Mouse (Mus musculus) hindbrain, postnatal 0 days (tissue): ENCODE measurements around the gene Tnip1. TPM values are rescaled to one million over a fixed set of nuclear protein-coding genes. Genes with fewer than 3 reads are reported as not detected.
A peak's percentile ranks its signal among the peaks of the same experiment; 100 is the strongest.

ENCODE experiments used
- ATAC-seq: fragments of 200-750 bp; cut with Nextera tagmentation; 2 replicates; pipeline ENCODE4 v1.8.0; 2017; ENCODE audit warnings: mild to moderate bottlenecking, moderate TSS enrichment, moderate library complexity
- DNase-seq: peaks from one replicate; pipeline ENCODE4 v3.0.0-alpha.2; 2015; ENCODE audit warnings: low spot score
- H3K27ac ChIP-seq: fragments of 300-500 bp; sonication (generic); 2 replicates; pipeline ENCODE4 v1.5.1; 2014; ENCODE audit warnings: mild to moderate bottlenecking
- H3K27me3 ChIP-seq: fragments of 300-500 bp; sonication (generic); 2 replicates; pipeline ENCODE4 v1.6.1; 2014; ENCODE audit warnings: low read length, mixed read lengths; ENCODE audit not compliant: insufficient read depth
- H3K36me3 ChIP-seq: fragments of 300-500 bp; sonication (generic); 2 replicates; pipeline ENCODE4 v1.6.1; 2014; ENCODE audit warnings: low read length, mixed read lengths; ENCODE audit not compliant: insufficient read depth
- H3K4me1 ChIP-seq: fragments of 300-500 bp; sonication (generic); 2 replicates; pipeline ENCODE4 v1.6.1; 2014; ENCODE audit warnings: antibody characterized with exemption, low read length, mixed read lengths; ENCODE audit not compliant: insufficient read depth
- H3K4me2 ChIP-seq: fragments of 300-500 bp; sonication (generic); 2 replicates; pipeline ENCODE4 v1.6.1; 2014; ENCODE audit warnings: low read depth, mild to moderate bottlenecking, low read length, moderate library complexity, mixed read lengths
- H3K4me3 ChIP-seq: fragments of 300-500 bp; sonication (generic); 2 replicates; pipeline ENCODE4 v1.5.1; 2014; ENCODE audit warnings: low read length
- H3K9ac ChIP-seq: fragments of 300-500 bp; sonication (generic); replicated peaks from 2 replicates; pipeline ENCODE4 v1.6.1; 2014; ENCODE audit warnings: mild to moderate bottlenecking, low read length, moderate library complexity, mixed read lengths
- H3K9me3 ChIP-seq: fragments of 300-500 bp; sonication (generic); 2 replicates; pipeline ENCODE4 v1.6.1; 2016; ENCODE audit warnings: low read length, mixed read lengths
- CTCF ChIP-seq: IDR thresholded peaks from 2 replicates; pipeline ENCODE4 v1.5.1; 2016; ENCODE audit warnings: antibody characterized with exemption, control low read depth, low read depth
- WGBS: fragments of 180-500 bp; shearing (Covaris S2); extraction: QIAGEN DNeasy Blood & Tissue Kit; methylation state at CpG from one replicate; pipeline ENCODE4 v1.1.7; 2014; 5-methylcytosine and 5-hydroxymethylcytosine counted together
- polyA plus RNA-seq: library from polyadenylated mRNA; unstranded; fragments of >200 nt; fragmentation: Nextera tagmentation; extraction: Ambion mirVana; gene quantifications from 2 replicates; pipeline ENCODE4 v1.2.1, GENCODE M21; 2015
- total RNA-seq: library from RNA; depleted of rRNA; stranded (reverse); fragments of >200 nt; gene quantifications from 2 replicates; pipeline ENCODE4 v1.2.3, GENCODE M21; 2014

Gene Tnip1
- total and polyA plus RNA-seq, 2 experiments from 2014 or later, result 16.7 to 17.1 TPM

DNA sequence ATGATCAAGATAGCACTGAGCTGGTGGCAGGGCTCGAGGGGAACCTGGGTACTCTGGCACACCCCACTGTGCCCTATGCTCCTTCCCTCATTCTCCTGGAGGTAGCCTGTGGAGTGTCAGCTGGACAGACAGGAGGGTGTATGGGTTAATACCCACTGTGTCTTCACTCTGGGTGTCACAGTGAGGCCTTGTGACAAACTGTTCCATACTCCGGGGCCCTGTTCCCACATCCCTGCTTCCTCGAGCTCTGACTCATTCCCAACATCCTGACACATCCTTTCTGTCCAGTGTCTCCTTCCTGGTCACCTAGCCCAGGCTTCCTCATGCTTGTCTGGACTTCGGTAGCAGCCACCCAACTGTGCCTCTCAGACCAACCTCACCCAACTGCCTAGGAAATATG is 56.3 kb downstream of the Tnip1 start:
- 81% methylated on average over 4 of the region's 4 CpGs for WGBS
- Histone ChIP-seq H3K9me3 (no peaks in the 10 kb centered on the region), H3K27me3 (no peaks in the 10 kb centered on the region), H3K9ac (no peak overlapping the region), H3K4me1 (peaks cover 5% of the 10 kb centered on the region), H3K4me2 (no peak overlapping the region), H3K27ac (no peak overlapping the region), H3K4me3 (no peak overlapping the region), H3K36me3 (peaks cover 6% of the 10 kb centered on the region; the same call in 1 of the 2 replicates)
- TF ChIP-seq CTCF, result no peak
- ATAC-seq, result no peak
- no peak for DNase-seq

DNA sequence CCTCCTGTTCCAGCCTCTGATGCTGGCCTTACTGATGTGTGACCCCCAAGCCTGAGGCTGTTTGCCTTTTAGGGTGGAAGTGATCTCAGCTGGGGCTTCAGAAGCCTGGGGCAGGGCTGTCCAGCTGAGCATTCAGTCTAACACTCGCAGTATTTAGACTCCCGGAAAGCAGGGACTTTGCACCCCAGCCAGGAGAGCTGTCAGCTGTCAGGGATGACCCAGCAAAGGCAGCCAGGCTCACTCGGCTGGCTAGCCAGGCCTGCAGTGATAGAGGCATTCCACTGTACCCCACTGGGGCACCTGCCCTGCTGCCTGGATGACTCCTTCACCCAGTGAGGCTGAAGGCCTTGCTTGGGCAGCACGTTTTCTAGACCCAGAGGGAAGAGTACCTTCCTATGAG is 56.8 kb downstream of the Tnip1 start:
- TF ChIP-seq CTCF, result no peak
- DNase-seq (no peak), ATAC-seq (no peak)
- H3K27ac ChIP-seq, result no peak overlapping the region
- H3K4me1 ChIP-seq, result peaks cover 5% of the 10 kb centered on the region
- WGBS, result 49% methylated on average over 4 of the region's 4 CpGs
- H3K4me3 ChIP-seq, result no peak overlapping the region
- no peak overlapping the region for H3K4me2 ChIP-seq
- H3K9me3 ChIP-seq, result no peaks in the 10 kb centered on the region
- no peaks in the 10 kb centered on the region for H3K27me3 ChIP-seq
- 0 out of 2 replicates have a peak, but pooled peaks cover 6% of the 10 kb centered on the region for H3K36me3 ChIP-seq
- H3K9ac ChIP-seq, result no peak overlapping the region

DNA sequence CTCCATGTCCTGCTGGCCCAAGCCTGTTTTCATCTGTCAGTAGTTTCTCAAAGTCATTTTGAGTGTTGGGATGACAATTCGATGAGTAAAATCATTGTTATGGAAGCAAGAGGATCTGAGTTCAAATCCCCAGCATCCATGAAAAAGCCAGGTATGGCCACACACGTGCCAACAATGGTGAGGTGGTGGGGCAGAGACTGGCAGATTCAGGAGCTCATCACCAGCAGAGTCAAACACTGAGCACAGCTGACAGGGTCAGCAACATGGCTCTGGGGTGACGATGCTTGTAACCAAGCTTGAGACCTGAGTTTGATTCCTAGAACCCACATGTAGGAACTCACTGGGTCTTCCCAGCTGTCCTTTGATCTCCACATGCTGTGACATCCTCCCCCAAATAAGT is 57.6 kb downstream of the Tnip1 start:
- ATAC-seq, result no peak
- 64% methylated on average over 3 of the region's 3 CpGs for WGBS

DNA sequence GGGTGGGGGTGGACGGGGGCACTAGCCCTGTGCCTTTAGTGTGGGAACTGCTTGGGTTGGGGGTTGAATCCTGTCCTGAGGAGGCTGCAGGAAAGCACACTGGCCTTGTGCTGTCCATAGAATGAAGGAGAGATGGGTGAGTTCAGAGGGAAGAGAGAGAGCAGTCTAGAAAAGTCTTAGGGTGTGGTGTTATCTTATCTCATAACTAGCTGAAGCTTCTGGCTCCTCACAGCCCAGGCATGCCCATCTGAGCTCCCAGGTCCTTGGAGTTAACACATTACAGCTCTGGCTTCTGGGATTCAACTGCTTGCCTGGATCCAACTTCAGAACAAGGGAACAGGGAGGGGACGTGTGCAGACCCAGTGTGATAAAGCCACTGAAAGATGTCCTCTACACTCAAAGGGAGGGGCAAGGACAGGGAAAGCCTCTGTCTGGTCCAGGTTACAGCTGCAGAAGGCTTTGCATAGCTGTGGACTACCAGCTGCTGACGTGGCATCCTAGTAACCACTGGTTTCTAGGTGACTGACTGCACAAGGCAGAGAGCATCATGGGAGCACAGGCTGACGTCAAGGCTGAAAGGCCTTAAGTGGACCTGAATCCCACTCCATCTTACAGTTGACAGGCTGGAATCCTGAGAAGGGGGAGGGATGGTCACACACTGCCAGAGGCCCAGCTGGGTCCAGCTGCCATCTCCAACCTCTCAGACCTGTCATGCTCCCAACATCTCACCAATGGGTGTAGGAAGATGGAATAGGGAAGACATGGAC is 58.6 kb downstream of the Tnip1 start:
- H3K4me1 ChIP-seq, result peaks cover 5% of the 10 kb centered on the region
- H3K9ac ChIP-seq, result no peak overlapping the region
- no peak for TF ChIP-seq CTCF
- peak; percentile 57 for DNase-seq
- H3K4me3 ChIP-seq, result no peak overlapping the region
- 51% methylated on average over 4 of the region's 4 CpGs for WGBS
- peak; percentile 81 for ATAC-seq
- no peak overlapping the region for H3K27ac ChIP-seq
- H3K9me3 ChIP-seq, result no peaks in the 10 kb centered on the region
- H3K4me2 ChIP-seq, result no peak overlapping the region
- H3K27me3 ChIP-seq, result no peaks in the 10 kb centered on the region
- no peaks in the 10 kb centered on the region for H3K36me3 ChIP-seq

More for the DNA sequence above, 57.6 kb downstream of the Tnip1 start:
- no peak overlapping the region for H3K27ac ChIP-seq
- no peaks in the 10 kb centered on the region for H3K36me3 ChIP-seq
- peaks cover 5% of the 10 kb centered on the region for H3K4me1 ChIP-seq
- H3K9ac ChIP-seq, result no peak overlapping the region
- H3K4me3 ChIP-seq, result no peak overlapping the region
- no peaks in the 10 kb centered on the region for H3K9me3 ChIP-seq
- no peak for TF ChIP-seq CTCF
- no peak for DNase-seq
- H3K4me2 ChIP-seq, result no peak overlapping the region
- no peaks in the 10 kb centered on the region for H3K27me3 ChIP-seq

DNA sequence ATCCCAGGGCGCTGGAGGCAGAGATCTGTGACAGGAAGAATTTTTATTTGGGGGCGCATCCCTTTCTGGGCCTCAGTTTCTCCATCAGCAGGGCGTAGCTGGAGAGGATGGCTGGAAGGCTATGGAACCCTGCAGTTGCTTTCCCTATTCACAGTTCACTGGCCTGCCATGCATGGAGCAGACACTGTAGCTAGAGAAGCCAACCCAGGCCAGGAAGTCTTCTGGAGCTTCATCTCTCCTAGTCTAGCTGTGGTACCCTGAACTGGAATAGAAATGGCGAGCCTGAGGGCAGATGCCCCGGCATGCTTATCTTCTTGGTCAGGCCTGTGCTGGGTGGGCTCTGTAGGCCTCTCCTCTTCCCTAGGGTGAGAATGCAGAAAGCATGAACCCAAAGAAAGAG is 59.4 kb downstream of the Tnip1 start:
- DNase-seq (no peak), ATAC-seq (no peak)
- WGBS, result 82% methylated on average over 5 of the region's 5 CpGs
- H3K27ac ChIP-seq, result no peak overlapping the region
- H3K27me3 ChIP-seq, result no peaks in the 10 kb centered on the region
- H3K9me3 ChIP-seq, result no peaks in the 10 kb centered on the region
- peaks cover 5% of the 10 kb centered on the region for H3K4me1 ChIP-seq
- peak overlapping the region; percentile 50 for H3K4me3 ChIP-seq
- TF ChIP-seq CTCF, result no peak
- no peaks in the 10 kb centered on the region for H3K36me3 ChIP-seq
- peak overlapping the region; percentile 40 for H3K9ac ChIP-seq
- H3K4me2 ChIP-seq, result peak overlapping the region; percentile 92

DNA sequence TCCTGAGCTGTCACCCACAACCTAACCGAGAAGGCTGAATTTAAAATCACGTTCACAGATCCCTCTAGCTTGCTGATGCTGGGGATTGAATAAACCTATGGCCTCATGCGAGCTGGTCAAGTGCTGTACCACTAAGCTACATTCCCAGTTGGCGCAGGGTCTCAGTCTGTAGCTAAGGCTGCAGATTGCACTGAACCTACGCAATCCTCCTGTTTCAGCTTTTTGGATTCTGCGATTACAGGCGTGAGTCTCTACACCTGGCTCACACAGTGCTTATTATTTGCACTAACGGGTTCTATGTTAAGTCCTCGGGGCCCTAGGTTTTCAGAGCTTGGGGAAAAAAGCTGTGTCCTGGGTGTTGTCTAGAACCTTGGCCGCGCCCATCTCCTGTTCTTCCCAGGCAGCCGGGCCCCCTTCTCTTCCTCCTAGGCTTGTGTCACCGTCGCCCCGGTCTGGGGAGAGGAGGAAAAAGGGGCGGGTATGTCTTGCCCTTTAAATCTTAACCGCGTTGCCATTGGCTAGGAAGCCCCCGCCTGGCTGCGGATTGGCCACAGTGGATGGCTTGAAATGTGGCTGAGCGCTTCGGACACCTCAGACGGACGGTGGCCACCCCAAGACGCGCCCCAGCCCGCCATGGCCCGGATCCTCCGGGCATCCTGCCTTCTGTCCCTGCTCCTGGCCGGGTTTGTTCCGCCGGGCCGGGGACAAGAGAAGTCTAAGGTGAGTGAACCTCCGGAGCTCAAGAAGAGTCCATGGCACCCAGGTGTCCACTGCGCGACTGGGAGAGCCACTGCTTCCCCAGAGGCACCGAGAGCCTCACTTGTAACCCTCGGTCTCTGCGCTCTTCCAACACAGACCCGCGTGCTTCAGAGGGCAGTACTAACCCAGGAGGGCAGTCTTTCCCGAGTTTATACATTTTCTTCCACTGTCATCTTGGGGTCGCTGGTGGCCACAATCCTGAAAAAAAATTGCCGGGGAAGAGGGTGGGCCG is 60.1 kb downstream of the Tnip1 start, which contains the start of gene Gpx3:
TSS of gene Gpx3 (plus strand) at position 121 of the 991 bp plus-strand sequence.
- ATAC-seq (peak; percentile 92), DNase-seq (peak; percentile 81)
- H3K36me3 ChIP-seq, result no peaks in the 10 kb centered on the region
- no peak within 1 kb of the TSS for H3K27ac ChIP-seq
- H3K4me2 ChIP-seq, result peak within 1 kb of the TSS; percentile 92
- peak within 1 kb of the TSS; percentile 40 for H3K9ac ChIP-seq
- no peak for TF ChIP-seq CTCF
- peaks cover 5% of the 10 kb centered on the region for H3K4me1 ChIP-seq
- H3K9me3 ChIP-seq, result no peaks in the 10 kb centered on the region
- H3K4me3 ChIP-seq, result peak within 1 kb of the TSS; percentile 50
- WGBS, result 14% methylated on average over 45 of the region's 45 CpGs
- H3K27me3 ChIP-seq, result no peaks in the 10 kb centered on the region
